Mouse (Mus musculus) ES-Bruce4 (cell line): ENCODE measurements around the gene Ptprg.

ENCODE experiments used
- CTCF ChIP-seq: IDR thresholded peaks from one replicate; pipeline ENCODE4 v1.8.1; 2011; ENCODE audit warnings: low read depth, low read length
- EP300 ChIP-seq: IDR thresholded peaks from 2 replicates; pipeline ENCODE4 v1.6.1; 2011; ENCODE audit warnings: low read depth, low read length; ENCODE audit not compliant: insufficient read depth
- POLR2A ChIP-seq: IDR thresholded peaks from one replicate; pipeline ENCODE4 v1.8.1; 2011; ENCODE audit warnings: low read length; ENCODE audit not compliant: insufficient read depth

- TF ChIP-seq CTCF (no peak), EP300 (no peak), POLR2A (no peak)
Observed at GRCm38 (mm10) chr14:11852896-11853295, 299.6 kb downstream of the Ptprg start.
